Mouse (Mus musculus): Measurements from ENCODE around the gene Clmn.

Gene Clmn

DNA sequence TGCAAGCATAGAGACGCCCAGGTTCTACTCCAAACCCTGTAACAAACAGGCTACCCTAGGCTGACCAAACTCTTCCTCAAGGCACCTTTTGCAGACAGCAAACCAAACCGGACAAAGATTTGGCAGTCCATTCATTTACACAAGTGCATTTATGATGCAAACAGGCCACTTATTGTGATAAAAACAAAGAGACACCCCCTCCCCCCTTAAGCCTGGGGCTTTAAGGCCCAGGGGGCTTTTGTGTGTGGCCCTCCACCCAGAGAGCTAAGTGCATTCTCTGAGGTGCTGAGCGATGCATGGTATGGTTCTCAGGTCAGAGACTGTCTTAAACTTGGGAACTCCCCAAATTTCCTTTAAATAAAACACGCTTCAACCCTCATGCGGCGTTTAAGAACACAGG lies 101.0 kb downstream of the Clmn start:
- in situ Hi-C loops (cut with MboI; ENCODE audit: low sequenced_read_pairs): no loop called here

DNA sequence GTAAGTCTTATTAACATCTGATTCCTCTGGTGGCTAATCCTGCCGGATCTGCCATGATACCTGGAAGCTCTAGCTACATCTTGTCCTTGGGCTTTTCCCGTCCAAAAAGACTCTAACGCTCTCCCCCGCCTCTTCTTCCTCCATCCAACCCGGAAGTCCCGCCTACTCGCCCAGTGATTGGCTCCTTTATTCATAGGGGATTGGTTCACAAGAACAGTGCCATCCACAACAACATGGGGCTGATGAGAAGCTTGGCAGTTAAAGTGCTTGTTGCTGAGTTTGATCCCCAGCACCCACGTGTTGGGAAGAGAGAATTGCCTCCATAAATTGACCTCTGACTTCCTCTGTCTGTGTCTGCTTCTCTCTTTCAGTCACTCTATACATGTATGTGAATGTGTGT lies 103.5 kb downstream of the Clmn start:
- in situ Hi-C loops (cut with MboI; ENCODE audit: low sequenced_read_pairs): no loop called here

DNA sequence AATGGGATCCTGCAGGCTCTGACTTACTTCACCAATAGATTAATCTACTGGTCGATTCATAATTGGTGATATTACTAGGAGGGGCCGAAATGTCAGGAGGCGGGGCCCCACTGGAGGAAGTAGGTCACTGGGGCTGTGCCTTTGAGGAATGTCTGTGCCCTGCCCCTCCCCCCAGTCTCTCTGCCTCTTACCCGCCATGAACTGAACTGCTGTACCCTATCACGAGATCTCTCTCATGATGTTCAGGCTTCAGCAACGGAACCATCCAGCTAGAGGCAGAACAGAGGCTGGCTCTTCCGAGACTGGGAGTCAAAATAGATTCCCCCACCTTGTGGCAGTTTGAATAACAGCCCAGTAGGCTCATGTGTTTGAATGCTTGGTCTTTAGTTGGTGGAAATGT lies 106.8 kb downstream of the Clmn start:
- in situ Hi-C loops (cut with MboI; ENCODE audit: low sequenced_read_pairs): no loop called here

DNA sequence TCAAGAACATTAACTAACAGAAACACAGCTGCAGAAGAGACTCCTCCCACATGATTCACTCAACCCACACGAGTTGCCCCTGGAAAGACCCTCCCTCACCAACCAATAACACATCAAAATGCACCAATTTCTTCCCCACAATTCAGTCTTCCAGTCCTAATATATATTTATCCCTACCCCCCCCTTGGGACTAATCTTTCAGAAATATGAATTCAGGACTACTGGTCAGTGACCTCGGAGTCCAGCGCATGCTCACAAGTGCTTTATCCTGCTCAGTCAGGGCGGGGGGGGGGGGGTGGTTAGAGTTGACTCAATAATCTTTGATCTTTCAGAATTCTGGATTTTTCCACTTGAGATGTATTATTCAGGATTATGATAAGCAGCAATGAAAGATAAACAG lies 111.2 kb downstream of the Clmn start:
- in situ Hi-C loops (cut with MboI; ENCODE audit: low sequenced_read_pairs): no loop called here

DNA sequence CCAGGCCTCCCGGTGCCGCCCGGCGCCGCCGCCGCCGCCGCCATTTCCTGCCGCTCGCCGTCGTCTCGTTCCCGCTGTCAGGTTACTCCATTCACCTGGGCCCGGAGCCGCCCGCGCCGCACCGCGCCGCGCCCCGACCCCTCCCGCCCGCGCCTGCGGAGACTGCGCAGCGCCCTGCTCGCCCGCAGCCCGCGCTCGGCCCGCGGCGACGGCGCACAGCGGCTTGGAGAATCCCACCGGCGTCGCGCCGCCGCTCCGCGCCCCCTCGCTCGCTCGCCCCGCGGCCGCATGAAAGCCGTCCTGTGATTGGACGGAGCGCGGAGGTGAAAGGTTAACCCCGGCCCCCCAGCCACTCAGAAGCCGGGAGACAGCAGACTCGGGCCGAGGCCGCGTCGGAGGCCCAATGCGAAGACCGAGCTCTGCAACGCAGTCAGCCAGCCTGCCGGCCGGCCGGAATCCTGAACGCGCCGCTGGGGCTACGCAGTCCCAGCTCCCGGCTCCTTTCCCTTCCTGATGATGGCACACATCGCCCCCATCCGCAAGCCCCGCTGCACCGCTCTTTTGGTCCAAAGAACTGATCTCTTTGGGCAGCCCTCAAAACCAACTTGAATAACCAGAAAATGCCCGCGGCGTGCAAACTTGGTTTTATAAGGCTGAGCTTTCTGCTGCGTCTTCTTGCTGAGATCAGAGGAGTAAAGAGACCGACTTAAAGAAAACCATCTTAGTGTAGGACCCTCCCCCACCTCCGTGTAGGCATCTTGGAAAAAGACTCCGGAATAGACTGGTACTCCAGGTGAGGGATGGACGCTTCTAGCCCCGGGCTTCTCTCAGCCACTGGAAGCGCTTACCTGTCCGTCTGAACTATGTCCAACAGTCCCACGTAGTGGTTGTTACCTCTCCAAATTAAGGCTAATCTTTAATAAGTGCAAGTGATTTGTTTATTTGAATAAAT lies 112.8 kb downstream of the Clmn start, which contains the start of gene Dicer1:
Gene Dicer1, minus strand, starts transcription at position 139 of the 952 bp plus-strand sequence.
- in situ Hi-C loops (cut with MboI; ENCODE audit: low sequenced_read_pairs): no loop called here

DNA sequence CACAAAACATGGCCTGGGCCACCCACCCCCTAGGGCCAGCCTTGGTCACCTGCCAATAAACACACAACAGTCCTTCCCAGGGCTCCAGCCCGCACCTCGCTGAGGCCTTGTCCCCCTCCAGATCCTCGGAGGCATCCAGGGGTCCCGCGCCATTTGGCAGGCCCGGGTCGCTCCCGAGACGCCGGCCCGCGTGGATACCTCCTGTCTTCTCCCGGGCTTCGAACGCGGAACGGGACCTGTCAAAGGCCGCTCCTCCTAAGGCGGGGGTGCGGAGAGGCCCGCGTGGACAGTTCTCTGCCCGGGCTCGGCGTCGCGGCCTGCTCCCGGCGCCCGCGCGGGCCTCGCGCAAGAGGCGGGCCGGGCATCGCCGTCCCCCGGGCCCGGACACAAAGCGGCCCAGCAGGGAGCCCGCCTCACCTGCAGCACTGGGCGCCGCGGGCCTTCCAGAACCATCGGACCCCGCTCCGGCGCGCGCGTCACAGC lies 113.5 kb downstream of the Clmn start:
- in situ Hi-C loops (cut with MboI; ENCODE audit: low sequenced_read_pairs): no loop called here

DNA sequence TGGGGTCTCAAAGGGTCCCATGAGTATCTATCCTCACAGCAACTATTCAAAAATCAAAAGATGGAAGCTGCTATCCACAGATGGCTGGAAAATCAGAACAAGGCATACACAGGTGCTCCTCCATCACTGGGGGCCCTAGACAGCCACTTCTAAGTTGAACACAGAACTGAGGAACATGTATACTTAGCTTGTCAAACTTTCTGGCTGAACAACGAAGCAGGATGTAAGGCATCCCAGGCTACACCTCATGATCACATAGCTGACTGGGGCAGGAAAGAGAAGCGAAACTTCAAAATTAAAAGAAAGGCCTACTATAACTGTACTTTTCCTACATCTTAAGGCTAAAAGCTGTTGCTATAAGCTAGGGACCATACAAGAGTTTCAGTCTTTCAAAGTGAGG lies 115.9 kb downstream of the Clmn start:
- in situ Hi-C loops (cut with MboI; ENCODE audit: low sequenced_read_pairs): loop anchor here (25.0 kb wide), 1 partner anchor 188 kb away; no protein-coding TSS in a partner anchor

DNA sequence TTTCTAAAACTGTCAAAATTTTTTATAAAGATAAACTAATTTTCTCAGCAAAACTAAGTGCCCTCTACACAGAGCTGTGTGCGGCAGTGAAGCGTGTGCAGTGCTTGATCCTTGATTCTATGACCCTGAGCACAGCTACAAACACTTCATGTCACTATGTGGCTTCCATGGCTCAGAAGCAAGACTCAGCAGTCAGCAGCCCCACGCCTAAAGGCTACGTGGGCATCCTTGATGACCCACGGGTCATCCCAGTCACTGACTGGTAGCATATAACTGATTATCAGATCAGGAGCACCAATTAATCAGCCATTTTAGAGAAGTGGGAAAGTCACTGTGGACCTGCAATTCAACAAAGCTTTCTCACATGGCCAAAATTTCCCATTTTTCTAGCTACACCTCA lies 117.6 kb downstream of the Clmn start:
- in situ Hi-C loops (cut with MboI; ENCODE audit: low sequenced_read_pairs): loop anchor here (25.0 kb wide), 1 partner anchor 190 kb away; no protein-coding TSS in a partner anchor

DNA sequence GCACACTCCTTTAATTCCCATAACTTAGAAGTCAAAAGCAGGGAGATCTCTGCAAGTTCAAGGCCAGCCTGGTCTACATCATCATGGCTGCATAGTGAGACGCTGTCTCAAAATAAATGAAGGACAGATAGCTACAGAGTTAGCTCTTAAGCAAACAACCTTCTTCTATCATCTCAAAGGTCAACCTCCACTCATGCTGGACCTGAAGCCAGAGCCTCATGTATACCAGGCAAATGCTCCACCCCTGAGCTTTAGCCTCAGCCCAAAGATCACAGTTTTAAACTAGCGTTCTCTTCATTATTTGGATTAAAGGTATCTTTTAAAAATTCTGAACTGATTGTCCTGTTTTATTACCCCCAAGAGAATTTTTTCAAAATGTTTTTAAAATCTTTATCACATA lies 118.3 kb downstream of the Clmn start:
- in situ Hi-C loops (cut with MboI; ENCODE audit: low sequenced_read_pairs): loop anchor here (25.0 kb wide), 1 partner anchor 191 kb away; no protein-coding TSS in a partner anchor

DNA sequence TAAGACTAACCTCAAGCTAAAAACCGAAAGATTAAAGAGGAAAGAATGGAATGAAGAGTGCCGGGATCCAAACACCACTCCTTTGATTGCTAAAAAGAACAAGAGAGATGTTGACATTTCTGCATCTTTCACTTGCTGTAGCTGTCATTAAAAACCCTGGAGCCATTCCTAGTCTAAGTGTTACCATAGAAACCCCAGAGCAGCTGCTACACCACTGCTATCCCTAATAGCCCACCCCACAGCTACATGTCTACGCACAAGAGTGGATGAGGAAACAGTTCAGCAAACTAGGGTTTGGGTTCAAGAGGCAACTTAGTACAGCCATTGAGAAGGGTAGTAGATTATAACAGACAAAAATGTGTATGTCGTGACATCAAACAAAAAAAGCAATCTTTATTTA lies 121.2 kb downstream of the Clmn start:
- in situ Hi-C loops (cut with MboI; ENCODE audit: low sequenced_read_pairs): loop anchor here (25.0 kb wide), 1 partner anchor 194 kb away; no protein-coding TSS in a partner anchor

DNA sequence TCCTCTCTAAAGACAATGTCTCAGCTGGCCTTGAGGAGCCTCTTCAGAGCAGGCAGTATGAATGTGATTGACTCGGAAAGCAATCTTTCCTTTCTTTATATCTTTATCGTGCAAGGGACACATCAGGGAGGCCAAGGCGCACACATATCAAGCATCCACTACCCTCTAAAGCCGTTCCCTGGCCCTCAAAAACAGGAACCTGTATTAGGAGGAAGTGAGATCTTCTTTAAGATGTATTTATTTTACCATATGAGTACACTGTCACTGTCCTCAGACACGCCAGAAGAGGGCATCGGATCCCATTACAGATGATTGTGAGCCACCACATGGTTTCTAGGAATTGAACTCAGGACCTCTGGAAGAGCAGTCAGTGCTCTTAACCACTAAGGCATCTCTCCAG lies 122.6 kb downstream of the Clmn start:
- in situ Hi-C loops (cut with MboI; ENCODE audit: low sequenced_read_pairs): loop anchor here (25.0 kb wide), 1 partner anchor 195 kb away; no protein-coding TSS in a partner anchor

DNA sequence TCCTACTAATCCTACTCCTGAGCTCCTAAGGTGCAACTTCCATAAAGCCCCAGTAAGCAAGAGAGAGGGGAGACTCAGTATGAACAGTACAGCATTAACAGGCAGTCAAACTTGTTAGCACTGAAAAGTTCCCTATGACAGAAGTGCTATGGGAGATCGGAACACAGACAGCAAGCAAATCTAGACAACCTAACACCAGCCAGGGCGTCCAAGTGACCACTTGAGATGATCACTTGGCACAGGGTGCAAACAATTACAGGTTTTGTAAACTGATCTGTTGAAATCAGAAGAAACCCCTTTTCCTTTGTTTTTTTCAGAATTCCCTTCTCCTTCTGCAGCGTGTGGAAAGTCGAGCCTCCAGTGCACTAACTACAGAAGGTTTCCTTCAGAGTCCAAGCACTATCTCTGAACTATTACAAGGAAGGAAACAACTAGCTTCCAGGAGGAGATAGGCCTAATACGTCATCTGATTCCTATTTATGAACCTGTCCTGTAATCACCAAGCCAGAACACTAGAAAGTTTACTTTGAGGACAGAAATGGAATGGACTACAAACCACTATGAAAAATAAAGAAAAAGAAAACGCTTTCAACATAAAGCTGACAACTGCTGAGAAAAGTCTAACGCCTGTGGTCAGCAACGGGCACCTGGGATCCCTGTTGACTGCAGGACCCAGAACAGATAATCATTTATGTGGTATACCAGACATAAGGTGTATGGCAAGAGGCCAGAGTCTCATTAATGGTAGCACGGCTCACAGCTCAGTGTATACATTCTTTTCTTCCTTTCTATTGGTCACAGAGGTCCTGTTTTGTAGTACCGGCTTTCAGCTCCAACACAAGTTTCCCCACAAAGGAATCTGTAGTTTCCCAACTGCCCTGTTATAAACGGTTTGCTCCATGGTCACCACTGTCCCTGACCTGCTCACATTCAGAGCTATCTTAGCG lies 123.8 kb downstream of the Clmn start:
- in situ Hi-C loops (cut with MboI; ENCODE audit: low sequenced_read_pairs): loop anchor here (25.0 kb wide), 1 partner anchor 196 kb away; no protein-coding TSS in a partner anchor

DNA sequence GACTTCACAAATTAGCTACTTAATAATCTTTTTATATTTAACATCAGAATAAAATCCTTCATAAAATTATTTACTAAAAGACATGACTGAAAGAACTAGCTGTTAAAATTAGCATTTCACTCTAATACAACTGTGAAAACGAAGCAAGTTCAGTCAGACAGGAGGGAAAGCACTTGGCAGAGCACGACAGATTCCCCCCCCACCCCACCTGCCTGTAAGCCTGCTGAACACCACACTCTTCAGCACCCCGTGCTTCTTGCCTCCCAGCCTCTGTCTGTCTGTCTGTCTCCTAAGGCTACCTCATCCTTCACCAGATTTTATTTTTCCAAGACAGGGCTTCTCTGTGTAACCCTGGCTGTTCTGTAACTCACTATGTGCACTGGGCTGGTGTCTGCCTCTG lies 125.9 kb downstream of the Clmn start:
- in situ Hi-C loops (cut with MboI; ENCODE audit: low sequenced_read_pairs): loop anchor here (25.0 kb wide), 1 partner anchor 198 kb away; no protein-coding TSS in a partner anchor

DNA sequence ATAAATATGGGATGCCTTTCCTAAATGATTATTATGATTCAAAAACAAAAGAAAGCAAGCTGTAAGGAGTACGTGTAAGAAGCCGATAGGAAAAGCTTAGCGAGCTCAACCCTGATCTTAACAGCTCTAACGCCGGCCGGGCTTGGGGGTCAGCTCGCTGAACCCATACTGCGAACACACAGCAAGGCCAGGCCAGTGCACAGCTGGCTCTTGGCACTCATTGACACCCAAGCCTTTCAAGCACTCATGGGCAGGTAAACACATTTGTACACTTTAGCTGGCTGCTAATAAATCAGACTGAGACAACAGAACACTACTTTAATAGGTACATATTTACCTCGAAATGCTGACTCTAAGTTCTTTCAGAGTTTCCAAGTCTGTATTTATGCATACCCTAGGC lies 126.4 kb downstream of the Clmn start:
- in situ Hi-C loops (cut with MboI; ENCODE audit: low sequenced_read_pairs): loop anchor here (25.0 kb wide), 1 partner anchor 199 kb away; no protein-coding TSS in a partner anchor

DNA sequence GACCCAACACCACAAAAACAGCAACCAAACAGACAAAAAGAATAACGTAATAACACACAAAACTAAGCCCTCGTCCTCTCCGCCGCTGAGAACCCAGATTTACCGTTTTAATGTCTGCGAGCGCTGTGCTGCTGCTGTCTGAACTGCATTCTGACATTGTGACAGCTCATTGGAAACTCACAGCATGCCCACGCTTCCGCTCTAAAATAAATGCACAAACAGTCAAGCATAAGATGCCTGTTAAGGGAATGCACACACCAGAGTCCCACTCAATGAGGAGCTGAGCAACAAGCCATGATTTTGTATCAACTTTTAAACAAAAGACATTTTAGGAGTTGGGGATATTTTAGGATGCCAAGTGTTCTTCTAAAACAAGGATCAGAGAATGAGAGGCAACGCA lies 127.2 kb downstream of the Clmn start:
- in situ Hi-C loops (cut with MboI; ENCODE audit: low sequenced_read_pairs): loop anchor here (25.0 kb wide), 1 partner anchor 200 kb away; no protein-coding TSS in a partner anchor

DNA sequence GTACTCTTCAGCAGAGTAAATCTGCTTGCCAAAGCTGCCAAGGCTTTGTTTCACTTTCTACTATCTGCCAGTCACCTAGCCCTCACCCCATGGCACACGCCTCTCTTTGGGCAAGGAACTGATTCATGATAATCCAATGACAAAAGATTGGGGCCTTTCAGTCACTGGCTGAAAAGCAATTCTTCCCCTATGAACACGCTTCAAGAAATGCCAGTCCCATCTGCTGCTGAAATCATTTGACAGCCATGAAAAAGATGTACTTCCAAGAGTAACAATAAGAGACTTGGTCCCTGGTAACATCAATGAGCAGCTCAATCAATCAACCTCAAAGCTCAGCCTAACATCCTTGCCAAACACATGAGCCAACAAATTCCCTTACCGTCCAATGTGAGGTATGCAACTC lies 128.9 kb downstream of the Clmn start:
- in situ Hi-C loops (cut with MboI; ENCODE audit: low sequenced_read_pairs): loop anchor here (25.0 kb wide), 1 partner anchor 201 kb away; no protein-coding TSS in a partner anchor

DNA sequence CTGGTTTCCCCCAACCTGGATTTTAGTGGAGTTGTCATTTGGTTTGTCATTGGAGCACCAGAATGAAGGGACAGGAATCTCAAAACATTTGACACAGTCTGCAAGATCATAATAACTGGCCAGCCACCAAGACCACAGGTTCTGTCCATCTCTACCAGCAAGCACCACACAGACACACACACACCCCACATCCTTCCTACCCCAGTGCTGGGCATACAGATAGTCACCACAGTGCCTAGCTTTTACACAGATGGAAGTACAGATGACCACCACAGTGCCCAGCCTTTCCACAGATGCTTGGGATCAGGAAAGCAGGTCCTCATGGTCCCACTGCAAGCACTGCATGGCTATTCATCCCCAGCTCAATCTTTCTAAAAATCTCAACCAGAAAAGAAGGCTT lies 131.7 kb downstream of the Clmn start:
- in situ Hi-C loops (cut with MboI; ENCODE audit: low sequenced_read_pairs): loop anchor here (25.0 kb wide), 1 partner anchor 204 kb away; no protein-coding TSS in a partner anchor

DNA sequence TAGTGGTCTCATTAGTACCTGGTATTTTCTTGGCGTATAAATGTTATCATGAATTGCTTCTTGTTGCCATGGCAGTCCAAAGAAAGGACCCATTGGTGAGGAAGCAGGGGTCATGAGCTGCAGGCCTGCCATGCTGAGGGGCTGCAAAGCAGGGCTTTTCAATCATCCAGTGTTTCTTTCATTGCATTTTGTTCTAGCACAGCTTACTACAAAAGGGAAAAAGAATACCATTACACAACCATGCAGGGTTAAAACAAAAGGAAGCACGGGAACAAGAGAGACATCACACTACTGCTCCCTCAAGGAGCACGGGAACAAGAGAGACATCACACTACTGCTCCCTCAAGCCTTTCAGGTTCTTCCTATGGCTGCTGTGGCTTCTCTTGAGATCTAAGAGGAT lies 133.1 kb downstream of the Clmn start:
- in situ Hi-C loops (cut with MboI; ENCODE audit: low sequenced_read_pairs): loop anchor here (25.0 kb wide), 1 partner anchor 206 kb away; no protein-coding TSS in a partner anchor

DNA sequence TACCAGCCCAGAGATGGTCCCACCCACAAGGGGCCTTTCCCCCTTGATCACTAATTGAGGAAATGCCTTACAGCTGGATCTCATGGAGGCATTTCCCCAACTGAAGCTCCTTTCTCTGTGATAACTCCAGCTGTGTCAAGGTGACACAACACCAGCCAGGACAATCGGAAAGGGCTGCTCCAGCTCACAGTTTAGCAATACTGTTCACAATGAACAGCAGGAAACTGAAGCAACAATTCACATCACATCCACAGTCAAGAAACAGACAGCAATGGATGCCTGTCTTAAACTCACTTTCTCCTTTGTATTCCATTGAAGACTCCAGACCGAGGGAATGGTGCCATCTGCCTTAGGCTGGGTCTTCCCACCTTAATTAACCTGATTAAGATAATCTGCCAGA lies 138.4 kb downstream of the Clmn start:
- in situ Hi-C loops (cut with MboI; ENCODE audit: low sequenced_read_pairs): loop anchor here (25.0 kb wide), 1 partner anchor 211 kb away; no protein-coding TSS in a partner anchor

DNA sequence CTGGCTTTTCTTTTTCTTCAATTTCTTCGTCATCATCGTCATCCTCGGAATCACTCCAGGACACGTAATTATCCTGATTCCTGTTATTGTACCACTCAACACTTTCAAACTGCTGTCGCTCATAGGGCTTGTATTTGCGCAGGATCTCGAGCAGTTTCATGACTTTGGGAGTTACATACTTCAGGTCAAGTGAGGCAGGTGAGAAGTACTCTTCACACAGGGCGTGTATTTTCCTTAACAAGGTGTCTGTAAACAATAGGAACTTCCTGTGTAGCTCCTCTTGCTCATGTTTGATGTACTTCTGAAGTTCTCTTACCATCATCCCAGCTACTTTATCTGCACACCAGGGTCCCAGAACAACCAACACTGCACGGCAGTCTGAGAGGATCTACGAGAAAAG lies 142.8 kb downstream of the Clmn start:
- in situ Hi-C loops (cut with MboI; ENCODE audit: low sequenced_read_pairs): no loop called here
